Mouse (Mus musculus) thymus, adult 2 months (tissue): ENCODE data around the gene Gm9844. TPM values are rescaled to one million over a fixed set of nuclear protein-coding genes. Genes with fewer than 3 reads are reported as not detected.
A peak's percentile ranks its signal among the peaks of the same experiment; 100 is the strongest.

ENCODE experiments used
- DNase-seq: peaks from one replicate; pipeline ENCODE4 v3.0.0; 2021
- H3K27ac ChIP-seq: fragments of 200-500 bp; 2 replicates; pipeline ENCODE4 v1.5.1; 2012; ENCODE audit warnings: low read length, control low read depth; ENCODE audit not compliant: control insufficient read depth, insufficient read depth
- H3K27me3 ChIP-seq: fragments of 200-500 bp; 2 replicates; pipeline ENCODE4 v1.6.1; 2012; ENCODE audit warnings: mild to moderate bottlenecking, low read length, moderate library complexity, mixed read lengths; ENCODE audit not compliant: control insufficient read depth, insufficient read depth
- H3K36me3 ChIP-seq: fragments of 200-500 bp; 2 replicates; pipeline ENCODE4 v1.6.1; 2012; ENCODE audit warnings: mild to moderate bottlenecking, low read length, moderate library complexity; ENCODE audit not compliant: control insufficient read depth, insufficient read depth
- H3K4me1 ChIP-seq: fragments of 200-500 bp; replicated peaks from 2 replicates; pipeline ENCODE4 v1.6.1; 2012; ENCODE audit warnings: low read length; ENCODE audit not compliant: control insufficient read depth, insufficient read depth
- H3K4me3 ChIP-seq: fragments of 200-500 bp; 2 replicates; pipeline ENCODE4 v1.5.1; 2012; ENCODE audit warnings: mild to moderate bottlenecking, low read length, control low read depth, moderate library complexity; ENCODE audit not compliant: control insufficient read depth, insufficient read depth
- CTCF ChIP-seq: fragments of 200-500 bp; IDR thresholded peaks from 2 replicates; pipeline ENCODE4 v1.5.1; 2012; ENCODE audit warnings: mild to moderate bottlenecking, control low read depth, low read length, moderate library complexity, borderline replicate concordance; ENCODE audit not compliant: control insufficient read depth, poor library complexity, insufficient read depth; ENCODE audit errors: extremely low read depth
- POLR2A ChIP-seq: fragments of 200-500 bp; IDR thresholded peaks from 2 replicates; pipeline ENCODE4 v1.6.1; 2012; ENCODE audit warnings: mild to moderate bottlenecking, low read length, control low read depth, moderate library complexity; ENCODE audit not compliant: control insufficient read depth, poor library complexity, insufficient read depth; ENCODE audit errors: extremely low read depth
- WGBS: fragments of 180-500 bp; shearing (Covaris S2); methylation state at CpG from one replicate; pipeline ENCODE4 v1.1.7; 2018; 5-methylcytosine and 5-hydroxymethylcytosine counted together
- polyA plus RNA-seq: library from polyadenylated mRNA; depleted of rRNA; stranded (reverse); fragments of >200 nt; gene quantifications from 2 replicates; pipeline ENCODE4 v1.2.3, GENCODE M21; 2012

Gene Gm9844
- polyA plus RNA-seq, 1 experiment, result 6.4 TPM

GRCm38 (mm10) chr7:24897224-24897623, 35.2 kb downstream of the Gm9844 start, which contains the start of gene Cd79a:
Gene Cd79a (plus strand): TSS chr7:24897381.
- H3K27me3 ChIP-seq, result no peaks in the 10 kb centered on the region
- no peak within 1 kb of the TSS for H3K4me3 ChIP-seq
- H3K27ac ChIP-seq, result no peak within 1 kb of the TSS
- no peaks in the 10 kb centered on the region for H3K36me3 ChIP-seq
- 77% methylated on average over 12 of the region's 12 CpGs for WGBS
- peaks cover 9% of the 10 kb centered on the region for H3K4me1 ChIP-seq
- DNase-seq, result no peak
- TF ChIP-seq POLR2A (no peak), CTCF (no peak)

- Histone ChIP-seq H3K27ac (no peak overlapping the region), H3K4me3 (no peak overlapping the region), H3K36me3 (no peaks in the 10 kb centered on the region), H3K4me1 (peaks cover 13% of the 10 kb centered on the region), H3K27me3 (no peaks in the 10 kb centered on the region)
- no peak for DNase-seq
- WGBS, result 88% methylated on average over 5 of the region's 5 CpGs
- TF ChIP-seq CTCF (no peak), POLR2A (no peak)
These were observed 35.9 kb downstream of the Gm9844 start for GRCm38 (mm10) chr7:24897959-24898358.

GRCm38 (mm10) chr7:24901114-24901513, 39.1 kb downstream of the Gm9844 start:
- 75% methylated on average over 6 of the region's 6 CpGs for WGBS
- Histone ChIP-seq H3K27ac (0 out of 2 replicates have a peak overlapping the region, but pooled peaks have one; percentile 9), H3K27me3 (no peaks in the 10 kb centered on the region), H3K36me3 (no peaks in the 10 kb centered on the region), H3K4me1 (peaks cover 24% of the 10 kb centered on the region), H3K4me3 (no peak overlapping the region)
- TF ChIP-seq POLR2A, result no peak
- TF ChIP-seq CTCF, result no peak
- no peak for DNase-seq

GRCm38 (mm10) chr7:24901842-24902241, 39.8 kb downstream of the Gm9844 start:
- Histone ChIP-seq H3K27me3 (no peaks in the 10 kb centered on the region), H3K27ac (peak overlapping the region; percentile 90), H3K4me3 (peak overlapping the region; percentile 91; the same call in 1 of the 2 replicates), H3K36me3 (no peaks in the 10 kb centered on the region), H3K4me1 (peaks cover 29% of the 10 kb centered on the region)
- TF ChIP-seq POLR2A (no peak), CTCF (no peak)
- 3% methylated on average over 1 of the region's 1 CpGs for WGBS
- DNase-seq, result peak; percentile 33

GRCm38 (mm10) chr7:24902264-24902629, 40.2 kb downstream of the Gm9844 start:
- TF ChIP-seq CTCF, result no peak
- no peak for TF ChIP-seq POLR2A
- no peaks in the 10 kb centered on the region for H3K36me3 ChIP-seq
- H3K4me1 ChIP-seq, result peaks cover 29% of the 10 kb centered on the region
- peak overlapping the region; percentile 90 for H3K27ac ChIP-seq
- H3K27me3 ChIP-seq, result no peaks in the 10 kb centered on the region
- 47% methylated on average over 2 of the region's 2 CpGs for whole genome bisulfite sequencing
- no peak for DNase-seq
- peak overlapping the region; percentile 91 for H3K4me3 ChIP-seq

- peak within 1 kb of the TSS; percentile 90 for H3K27ac ChIP-seq
- peaks cover 31% of the 10 kb centered on the region for H3K4me1 ChIP-seq
- TF ChIP-seq CTCF, result peak; percentile 11; the same call in 1 of the 2 replicates
- peak; percentile 89 for TF ChIP-seq POLR2A
- no peaks in the 10 kb centered on the region for H3K36me3 ChIP-seq
- WGBS, result 1% methylated on average over 57 of the region's 68 CpGs
- no peaks in the 10 kb centered on the region for H3K27me3 ChIP-seq
- H3K4me3 ChIP-seq, result peak within 1 kb of the TSS; percentile 91
- DNase-seq, result peak; percentile 79
These were observed 40.8 kb downstream of the Gm9844 start, which contains the start of gene Arhgef1 for GRCm38 (mm10) chr7:24902630-24903443. Gene Arhgef1 (plus strand): TSS chr7:24902912.
